Comparison of ENCODE assay signal across 14 mouse cellular contexts in genomic region chr2:140215965-140216364, GRCm38 (mm10).
"Had no signal": no experiment of that assay in that cellular context is flagged by ENCODE, and none has a peak within 500 bp of the region (broad histone marks: within the 10 kb centered on the region; RNA-seq: fewer than 3 reads in every experiment).

No protein-coding gene starts in this region.

- H3K27ac ChIP-seq: kidney, postnatal 0 days; left cerebral cortex, adult 2 months; liver, embryonic 14.5 days; midbrain, embryonic 15.5 days; neural tube, embryonic 12.5 days had no signal

- DNase-seq: kidney, adult 9 months; kidney, postnatal 36 days; lung, adult 18-20 months; lung, postnatal 10 days; lung, postnatal 4 days; thymus, adult 18-20 months; thymus, postnatal 14 days had no signal

- ATAC-seq: midbrain, embryonic 15.5 days had no signal

- H3K36me3 ChIP-seq: midbrain, embryonic 15.5 days; neural tube, embryonic 12.5 days had no signal

- H3K4me1 ChIP-seq: midbrain, embryonic 15.5 days; neural tube, embryonic 12.5 days had no signal

- H3K27me3 ChIP-seq: megakaryocyte, embryonic 14.5 days; midbrain, embryonic 15.5 days; neural tube, embryonic 12.5 days had no signal

- H3K9me3 ChIP-seq: midbrain, embryonic 15.5 days; neural tube, embryonic 12.5 days had no signal

- H3K4me3 ChIP-seq: left cerebral cortex, adult 2 months; megakaryocyte, embryonic 14.5 days; midbrain, embryonic 15.5 days; neural tube, embryonic 12.5 days had no signal

- H3K4me2 ChIP-seq: midbrain, embryonic 11.5 days; midbrain, embryonic 15.5 days; neural tube, embryonic 12.5 days had no signal

- H3K9ac ChIP-seq: liver, embryonic 14.5 days; midbrain, embryonic 15.5 days; neural tube, embryonic 12.5 days had no signal
